Comparison of ENCODE assay signal across 8 mouse cellular contexts in the genomic region with DNA sequence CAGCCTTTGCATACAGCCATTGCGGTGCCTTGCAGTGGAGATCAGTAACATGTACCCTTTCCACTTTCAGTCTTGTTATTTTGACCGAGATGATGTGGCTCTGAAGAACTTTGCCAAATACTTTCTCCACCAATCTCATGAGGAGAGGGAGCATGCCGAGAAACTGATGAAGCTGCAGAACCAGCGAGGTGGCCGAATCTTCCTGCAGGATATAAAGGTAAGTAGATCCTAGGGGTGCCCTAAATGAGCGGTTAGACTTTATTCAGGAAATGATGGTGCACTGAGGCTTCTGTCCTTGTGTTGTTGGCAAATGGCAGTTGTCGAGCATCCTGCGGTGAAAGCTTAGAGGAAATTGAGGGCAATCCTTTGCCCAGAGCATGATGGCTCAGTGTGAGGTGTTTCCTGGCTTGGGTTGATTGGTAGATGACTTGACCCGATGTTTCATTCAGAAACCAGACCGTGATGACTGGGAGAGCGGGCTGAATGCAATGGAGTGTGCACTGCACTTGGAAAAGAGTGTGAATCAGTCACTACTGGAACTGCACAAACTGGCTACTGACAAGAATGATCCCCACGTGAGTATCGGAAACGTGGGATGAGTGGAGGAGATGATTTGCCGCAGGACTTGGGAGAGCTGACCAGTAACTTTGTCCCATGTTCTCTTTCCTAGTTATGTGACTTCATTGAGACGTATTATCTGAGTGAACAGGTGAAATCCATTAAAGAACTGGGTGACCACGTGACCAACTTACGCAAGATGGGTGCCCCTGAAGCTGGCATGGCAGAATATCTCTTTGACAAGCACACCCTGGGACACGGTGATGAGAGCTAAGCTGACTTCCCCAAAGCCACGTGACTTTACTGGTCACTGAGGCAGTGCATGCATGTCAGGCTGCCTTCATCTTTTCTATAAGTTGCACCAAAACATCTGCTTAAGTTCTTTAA. TPM values are rescaled to one million over a fixed set of nuclear protein-coding genes. Genes with fewer than 3 reads are reported as not detected.
DNase-seq lines count a peak whose midpoint lies in the region; ATAC-seq lines count a peak whose summit lies in the region.

No protein-coding gene starts in this region.

- peak overlapping the region; percentile 99 for H3K27ac ChIP-seq in liver, embryonic 12.5 days

- peaks cover 37% of the 10 kb centered on the region for H3K36me3 ChIP-seq in liver, embryonic 12.5 days

- peak overlapping the region; percentile 97 for H3K9ac ChIP-seq in liver, embryonic 12.5 days

- WGBS in liver, embryonic 12.5 days (ENCODE audit: insufficient replicate concordance): 75% methylated on average over 20 of the region's 20 CpGs

- peak overlapping the region; percentile 89 for H3K4me2 ChIP-seq in liver, embryonic 12.5 days

- peak; percentile 28 for DNase-seq in cerebellum, adult 9-10 months
- DNase-seq in cerebellum, adult 8-10 months: no peak
- DNase-seq in thymus, postnatal 0 days (ENCODE audit: low spot score): peak; percentile 39
- no peak for DNase-seq in thymus, postnatal 10 days (ENCODE audit: low spot score in 2 of 2)
- DNase-seq in left cerebral cortex, adult 11 months (ENCODE audit: low spot score): no peak
- no peak for DNase-seq in cerebellum, postnatal 25 days
- no peak for DNase-seq in left cerebral cortex, adult 9 months (ENCODE audit: low spot score in 2 of 2)

- ATAC-seq in liver, embryonic 12.5 days: no peak

- H3K4me1 ChIP-seq in liver, embryonic 12.5 days: peaks cover 85% of the 10 kb centered on the region

- no peaks in the 10 kb centered on the region for H3K27me3 ChIP-seq in liver, embryonic 12.5 days (replicated peaks)

- H3K9me3 ChIP-seq in liver, embryonic 12.5 days (replicated peaks): no peaks in the 10 kb centered on the region

- peak overlapping the region; percentile 92 for H3K4me3 ChIP-seq in liver, embryonic 12.5 days

RNA-seq across cellular contexts. Expression of a gene that starts 4.0 kb away (rescaled TPM):
- 2,555 and 2,649 TPM in 2 replicates for polyA plus RNA-seq in thymus, postnatal 0 days (2015; fragmentation: Nextera tagmentation; extraction: Ambion mirVana)
- 5,199 and 5,262 TPM in 2 replicates for polyA plus RNA-seq in liver, embryonic 12.5 days (2016; fragmentation: Nextera tagmentation; extraction: Ambion mirVana)

RNA-seq across cellular contexts. Expression of a gene that starts 17.1 kb away (rescaled TPM):
- polyA plus RNA-seq in thymus, postnatal 0 days (2015; fragmentation: Nextera tagmentation; extraction: Ambion mirVana): 0.39 and 0.54 TPM in 2 replicates
- polyA plus RNA-seq in liver, embryonic 12.5 days (2016; fragmentation: Nextera tagmentation; extraction: Ambion mirVana): 0.17 and 0.32 TPM in 2 replicates

RNA-seq across cellular contexts. Expression of a gene that starts 17.1 kb away (rescaled TPM):
- polyA plus RNA-seq in thymus, postnatal 0 days (2015; fragmentation: Nextera tagmentation; extraction: Ambion mirVana): 12.6 and 13.3 TPM in 2 replicates
- polyA plus RNA-seq in liver, embryonic 12.5 days (2016; fragmentation: Nextera tagmentation; extraction: Ambion mirVana): 189 and 191 TPM in 2 replicates

RNA-seq across cellular contexts. Expression of a gene that starts 57.0 kb away (rescaled TPM):
- polyA plus RNA-seq in thymus, postnatal 0 days (2015; fragmentation: Nextera tagmentation; extraction: Ambion mirVana): 1.2 and 1.6 TPM in 2 replicates
- polyA plus RNA-seq in liver, embryonic 12.5 days (2016; fragmentation: Nextera tagmentation; extraction: Ambion mirVana): 6.9 and 10.0 TPM in 2 replicates

Comparison
In these comparisons a context has a peak if more than half of its experiments do, and no peak if none do; other contexts are left out.
1. DNase-seq: peak in cerebellum, adult 9-10 months (single experiment) and thymus, postnatal 0 days (single experiment); none in cerebellum, adult 8-10 months (single experiment), thymus, postnatal 10 days (0 of 2), left cerebral cortex, adult 11 months (single experiment), cerebellum, postnatal 25 days (0 of 2) and left cerebral cortex, adult 9 months (0 of 2).
2. RNA of a gene that starts 17.1 kb away (polyA plus RNA-seq): 189 to 191 TPM in liver, embryonic 12.5 days; 12.6 to 13.3 TPM in thymus, postnatal 0 days; every median in the first group is over 10 times any median in the second.